Mouse (Mus musculus) testis, postnatal 14 days (tissue): ENCODE measurements at regions not wholly inside any gene's neighbourhood (a gene's known extent, or its start where the extent isn't known, plus 50 kb on each side); places are given as distances from the start of the nearest gene placed in this dataset.
"Not testable (repeated sequence)": the region's sequence is repeated elsewhere in the genome, so short reads cannot be mapped to it uniquely, and the experiment has no call there.

Experiments used
- DNase-seq: peaks from one replicate; pipeline ENCODE4 v3.0.0; 2021; ENCODE audit warnings: low spot score

GRCm38 (mm10) chr6:37618990-37619389 lies 89.0 kb downstream of the Akr1d1 start:
- no peak for DNase-seq

GRCm38 (mm10) chr6:37621364-37622029 lies 91.5 kb downstream of the Akr1d1 start:
- DNase-seq: no peak

- no peak for DNase-seq
Observed at GRCm38 (mm10) chr6:37622273-37622672, 92.3 kb downstream of the Akr1d1 start.

GRCm38 (mm10) chr6:37627206-37627605 lies 97.2 kb downstream of the Akr1d1 start:
- no peak for DNase-seq

- no peak for DNase-seq
Observed at GRCm38 (mm10) chr6:37633948-37634347, 104.0 kb downstream of the Akr1d1 start.

- no peak for DNase-seq
Observed at GRCm38 (mm10) chr6:37642066-37642465, 112.1 kb downstream of the Akr1d1 start.

GRCm38 (mm10) chr6:37642701-37643121 lies 112.7 kb downstream of the Akr1d1 start:
- DNase-seq: no peak

- DNase-seq: no peak
Observed at GRCm38 (mm10) chr6:37643176-37643575, 113.2 kb downstream of the Akr1d1 start.

- DNase-seq: no peak
Observed at GRCm38 (mm10) chr6:37643718-37644117, 113.7 kb downstream of the Akr1d1 start.

- no peak for DNase-seq
Observed at GRCm38 (mm10) chr6:37645551-37645950, 115.6 kb downstream of the Akr1d1 start.

- not testable (repeated sequence) for DNase-seq
Observed at GRCm38 (mm10) chr6:37657300-37657699, 127.3 kb downstream of the Akr1d1 start.

- DNase-seq: no peak
Observed at GRCm38 (mm10) chr6:37658021-37658650, 128.2 kb downstream of the Akr1d1 start.

GRCm38 (mm10) chr6:37662747-37663146 lies 132.8 kb downstream of the Akr1d1 start:
- DNase-seq: no peak

- DNase-seq: no peak
Observed at GRCm38 (mm10) chr6:37665576-37665975, 135.6 kb downstream of the Akr1d1 start.

- DNase-seq: no peak
Observed at GRCm38 (mm10) chr6:37669407-37669806, 139.4 kb downstream of the Akr1d1 start.

- DNase-seq: no peak
Observed at GRCm38 (mm10) chr6:37670701-37671100, 140.7 kb downstream of the Akr1d1 start.

GRCm38 (mm10) chr6:37679871-37680270 lies 149.9 kb downstream of the Akr1d1 start:
- no peak for DNase-seq

GRCm38 (mm10) chr6:37681331-37681730 lies 151.4 kb downstream of the Akr1d1 start:
- not testable (repeated sequence) for DNase-seq

- no peak for DNase-seq
Observed at GRCm38 (mm10) chr6:37686094-37686493, 156.1 kb downstream of the Akr1d1 start.

GRCm38 (mm10) chr6:37688866-37689617 lies 159.1 kb downstream of the Akr1d1 start:
- DNase-seq: no peak

GRCm38 (mm10) chr6:37689696-37690095 lies 159.7 kb downstream of the Akr1d1 start:
- no peak for DNase-seq

- DNase-seq: no peak
Observed at GRCm38 (mm10) chr6:37691976-37692644, 162.1 kb downstream of the Akr1d1 start.
